Mouse (Mus musculus) Muller cell, postnatal 12 days (primary cell): Measurements from ENCODE around the gene Gm21954.

Experiments used
- DNase-seq: peaks from one replicate; pipeline ENCODE4 v3.0.0-alpha.2; 2015; ENCODE audit errors: inconsistent ontology term

Gene Gm21954

DNA sequence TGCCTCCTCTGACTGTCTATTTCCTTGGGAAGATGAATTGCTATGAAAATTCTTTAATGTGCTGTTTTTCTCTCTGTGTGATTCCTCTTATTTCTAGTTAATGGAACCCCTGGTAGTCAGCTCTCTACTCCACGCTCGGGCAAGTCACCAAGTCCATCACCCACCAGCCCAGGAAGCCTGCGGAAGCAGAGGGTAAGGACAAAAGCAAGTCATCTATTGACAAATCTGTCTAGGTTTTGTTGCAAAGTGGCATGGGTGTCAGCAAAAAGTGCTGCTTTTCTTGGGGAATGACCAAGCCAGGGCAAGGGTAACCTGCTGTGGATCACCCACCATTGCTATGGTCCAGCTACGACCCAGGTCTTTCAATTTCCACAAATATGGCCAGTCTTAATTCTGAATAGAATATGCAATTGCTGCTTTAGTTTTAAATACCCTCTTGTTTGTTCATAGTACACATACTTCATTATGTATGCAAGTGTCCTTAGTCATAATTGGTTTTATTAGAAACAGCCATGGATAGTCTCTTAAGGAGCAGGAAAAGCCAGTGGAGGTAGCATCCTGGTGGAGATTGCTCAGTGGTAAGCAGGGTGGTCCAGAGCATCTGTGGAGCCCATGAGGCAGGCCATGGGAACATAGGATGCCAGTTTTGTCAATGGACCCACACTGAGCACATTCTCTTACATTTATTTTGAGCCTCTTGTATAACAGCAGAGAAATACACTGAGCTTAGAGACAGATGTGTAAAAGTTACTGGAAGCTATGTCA, 8.9 kb downstream of the Gm21954 start:
- no peak for DNase-seq

GRCm38 (mm10) chr3:55461685-55462655, 10.0 kb downstream of the Gm21954 start:
- peak; percentile 94 for DNase-seq

GRCm38 (mm10) chr3:55461092-55461491, 10.9 kb downstream of the Gm21954 start:
- DNase-seq, result no peak

GRCm38 (mm10) chr3:55452464-55452863, 19.5 kb downstream of the Gm21954 start:
- no peak for DNase-seq

DNA sequence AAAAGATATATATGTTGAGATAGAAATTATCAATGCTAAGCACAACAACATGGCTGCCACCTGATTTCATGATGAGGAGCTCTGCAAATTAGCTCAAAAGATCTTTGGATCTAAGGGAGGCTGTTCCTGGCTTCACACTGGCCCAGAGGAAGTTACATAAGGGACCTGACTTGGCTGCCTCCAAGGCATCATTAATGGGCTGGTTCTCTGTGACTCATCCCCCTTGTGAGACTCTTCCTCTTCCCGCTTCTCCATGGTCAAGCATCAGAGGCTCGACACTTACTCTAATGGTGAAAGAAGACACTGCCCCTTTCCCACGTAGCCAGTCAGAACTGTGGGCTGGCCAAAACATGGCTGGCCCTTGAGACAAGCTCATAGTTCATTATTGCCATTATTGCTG, 20.1 kb downstream of the Gm21954 start:
- DNase-seq, result peak; percentile 17

DNA sequence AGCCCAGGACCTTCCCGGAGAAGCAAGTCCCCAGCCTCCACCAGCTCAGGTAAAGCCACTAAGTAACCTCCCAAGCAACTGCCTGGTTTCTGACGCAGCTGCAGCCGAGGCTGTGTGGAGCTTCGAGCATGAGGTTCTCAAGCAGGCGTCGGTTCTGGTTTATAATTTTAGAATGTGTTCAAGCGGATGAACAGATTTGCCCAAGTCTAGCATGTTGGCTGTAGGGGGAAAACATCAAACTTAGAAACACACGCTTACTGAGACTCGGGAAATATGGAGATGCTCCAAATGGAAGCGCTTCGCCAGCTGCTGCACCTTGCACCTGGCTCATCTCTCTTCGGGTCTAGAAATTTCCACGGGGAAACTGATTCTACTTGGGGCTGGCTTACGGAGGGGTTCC, 21.0 kb downstream of the Gm21954 start:
- DNase-seq, result no peak

DNA sequence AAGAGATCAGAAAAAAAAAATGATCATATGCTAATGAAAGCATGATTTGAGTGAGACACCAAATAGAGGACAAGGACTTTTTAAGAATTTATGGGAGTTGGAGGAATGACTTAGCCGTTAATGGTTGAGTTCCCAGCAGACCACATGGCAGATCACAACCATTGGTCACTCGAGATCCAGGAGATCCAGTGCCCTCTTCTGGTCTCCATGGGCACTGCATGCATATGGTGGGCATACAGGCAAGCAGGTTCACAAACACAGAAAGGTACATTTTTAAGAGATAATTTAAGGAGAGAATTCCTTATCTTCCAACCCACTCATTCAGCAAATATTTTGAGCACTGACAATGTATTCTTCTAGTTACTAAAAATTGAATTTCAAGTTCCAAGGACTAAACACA, 22.9 kb downstream of the Gm21954 start:
- DNase-seq, result no peak

- peak; percentile 90 for DNase-seq
Observed at GRCm38 (mm10) chr3:55447486-55448460, 24.2 kb downstream of the Gm21954 start.

DNA sequence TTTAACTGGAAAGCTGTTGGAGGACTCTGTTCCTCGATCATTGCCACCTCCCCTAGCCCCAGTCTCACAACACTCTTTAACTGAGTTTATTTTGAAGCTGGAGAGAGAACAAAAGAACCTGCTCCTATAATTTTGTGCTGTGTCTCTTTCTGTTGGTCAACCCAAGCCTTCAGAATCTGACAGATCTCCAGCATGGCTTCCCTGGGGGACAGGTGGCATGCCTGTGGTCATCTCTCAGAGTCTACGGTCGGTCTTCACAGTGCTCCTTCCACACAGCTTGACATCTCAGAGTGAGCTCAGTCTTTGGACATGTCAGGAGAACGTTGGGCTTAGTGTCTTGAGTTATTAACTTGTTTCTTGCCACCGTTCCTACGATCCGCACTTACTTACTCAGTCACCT, 25.3 kb downstream of the Gm21954 start:
- no peak for DNase-seq

- DNase-seq, result no peak
Observed at GRCm38 (mm10) chr3:55443725-55444124, 28.3 kb downstream of the Gm21954 start.

DNA sequence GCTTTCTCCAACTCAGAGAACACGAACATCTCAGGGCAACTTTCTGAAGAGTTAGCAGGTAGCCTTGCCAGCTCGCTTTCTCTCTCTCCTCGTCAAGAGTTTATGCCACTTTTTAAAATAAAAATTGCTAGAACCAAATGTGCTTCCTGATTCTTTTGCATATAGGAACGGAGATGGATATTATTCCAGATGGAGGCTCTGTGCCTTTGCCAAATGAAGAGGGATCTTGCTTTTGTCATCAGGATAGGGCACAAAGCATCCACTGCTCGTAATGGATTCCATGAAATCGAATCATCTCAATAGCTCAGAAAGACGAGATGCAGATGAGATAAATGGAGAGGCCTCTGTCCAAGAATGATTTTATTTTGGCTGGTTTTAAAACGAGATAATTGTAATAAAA, 28.7 kb downstream of the Gm21954 start:
- DNase-seq, result no peak

GRCm38 (mm10) chr3:55442012-55442645, 29.9 kb downstream of the Gm21954 start:
- no peak for DNase-seq

GRCm38 (mm10) chr3:55440342-55440741, 31.7 kb downstream of the Gm21954 start:
- DNase-seq, result no peak

- DNase-seq, result no peak
Observed at GRCm38 (mm10) chr3:55438824-55439446, 33.1 kb downstream of the Gm21954 start.

- DNase-seq, result peak; percentile 45
Observed at GRCm38 (mm10) chr3:55434276-55434675, 37.7 kb downstream of the Gm21954 start.

GRCm38 (mm10) chr3:55431223-55431622, 40.8 kb downstream of the Gm21954 start:
- no peak for DNase-seq

DNA sequence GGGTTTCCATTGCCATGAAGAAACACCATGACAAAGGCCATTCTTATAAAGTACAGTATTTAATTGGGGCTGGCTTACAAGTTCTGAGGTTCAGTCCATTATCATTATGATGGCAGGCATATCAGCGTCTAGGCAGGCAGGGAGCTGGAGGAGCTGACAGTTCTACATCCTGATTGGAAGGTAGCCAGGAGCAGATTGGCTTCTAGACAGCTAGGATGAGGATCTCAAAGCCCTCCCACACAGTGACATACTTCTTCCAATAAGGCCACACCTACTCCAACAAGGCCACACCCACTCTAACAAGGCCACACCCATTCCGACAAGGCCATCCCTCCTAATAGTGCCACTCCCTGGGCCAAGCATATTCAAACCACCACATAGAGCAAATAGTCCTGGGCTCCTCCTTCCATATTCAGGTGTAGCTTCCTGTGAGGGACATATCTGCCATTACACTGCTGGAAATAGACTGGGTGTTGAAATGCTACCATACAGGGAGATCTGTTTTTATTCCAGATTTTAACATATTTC, 41.9 kb downstream of the Gm21954 start:
- no peak for DNase-seq

- DNase-seq, result peak; percentile 20
Observed at GRCm38 (mm10) chr3:55423640-55424397, 48.2 kb downstream of the Gm21954 start.

DNA sequence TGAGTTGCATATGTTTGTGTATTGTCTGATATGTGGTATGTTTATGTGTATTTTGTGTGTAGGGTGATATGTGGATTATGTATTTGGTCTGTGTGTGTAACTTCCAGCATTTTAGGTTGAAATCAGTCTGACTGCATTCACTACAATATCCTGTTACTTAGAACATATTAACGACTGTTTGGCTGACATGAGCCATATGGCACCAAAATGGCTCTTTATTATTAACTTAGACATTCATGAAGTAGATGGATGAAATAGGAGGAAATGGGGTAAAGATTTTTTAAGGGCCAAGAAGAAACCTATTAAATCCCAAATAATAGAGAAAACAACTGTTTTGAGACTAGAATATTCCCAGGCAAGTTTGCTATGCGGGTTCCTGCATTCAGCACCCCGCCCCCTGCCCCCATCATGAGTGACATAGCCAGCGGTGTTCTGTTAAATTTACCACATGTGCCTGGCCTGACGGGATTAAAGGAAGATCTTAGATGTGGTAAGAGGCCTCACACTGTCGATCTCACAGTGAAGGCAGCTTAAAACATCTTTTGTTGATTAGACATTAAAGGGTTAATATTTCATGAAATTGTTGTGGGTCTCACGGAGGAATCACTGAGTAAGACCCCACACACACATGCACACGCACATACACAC, 51.5 kb downstream of the Gm21954 start:
- no peak for DNase-seq
